Mouse (Mus musculus): ENCODE measurements around the gene Hoxb6. TPM values are rescaled to one million over a fixed set of nuclear protein-coding genes. Genes with fewer than 3 reads are reported as not detected.

Gene Hoxb6
- polyA plus RNA-seq, 1 experiment from 2014 or later: not detected

GRCm38 (mm10) chr11:96287411-96287810, 4.9 kb upstream of the Hoxb6 start:
- Histone ChIP-seq H3K36me3 (no peaks in the 10 kb centered on the region), H3K4me2 (no peak overlapping the region), H3K27ac (ENCODE audit: poor library complexity, severe bottlenecking) (no peak overlapping the region), H3K4me3 (0 out of 2 replicates have a peak overlapping the region, but pooled peaks have one; percentile 15), H3K4me1 (replicated peaks) (peaks cover 30% of the 10 kb centered on the region), H3K9me3 (replicated peaks) (no peaks in the 10 kb centered on the region), H3K9ac (no peak overlapping the region), H3K27me3 (replicated peaks) (peaks cover 97% of the 10 kb centered on the region)
- ATAC-seq (ENCODE audit: insufficient number of reproducible peaks, low FRiP score): no peak
- 2% methylated on average over 9 of the region's 9 CpGs for WGBS

GRCm38 (mm10) chr11:96288455-96289221, 3.6 kb upstream of the Hoxb6 start:
- no peaks in the 10 kb centered on the region for H3K9me3 ChIP-seq (replicated peaks)
- no peaks in the 10 kb centered on the region for H3K36me3 ChIP-seq
- H3K4me1 ChIP-seq (replicated peaks): peaks cover 30% of the 10 kb centered on the region
- ATAC-seq (ENCODE audit: insufficient number of reproducible peaks, low FRiP score): no peak
- 8% methylated on average over 1 of the region's 1 CpGs for WGBS
- H3K27me3 ChIP-seq (replicated peaks): peaks cover 97% of the 10 kb centered on the region
- H3K9ac ChIP-seq: no peak overlapping the region
- no peak overlapping the region for H3K27ac ChIP-seq (ENCODE audit: poor library complexity, severe bottlenecking)
- H3K4me2 ChIP-seq: no peak overlapping the region
- H3K4me3 ChIP-seq: no peak overlapping the region

- 3% methylated on average over 21 of the region's 21 CpGs for WGBS
- Histone ChIP-seq H3K27ac (ENCODE audit: poor library complexity, severe bottlenecking) (no peak overlapping the region), H3K36me3 (no peaks in the 10 kb centered on the region), H3K27me3 (replicated peaks) (peaks cover 97% of the 10 kb centered on the region), H3K9ac (no peak overlapping the region), H3K4me1 (replicated peaks) (peaks cover 23% of the 10 kb centered on the region), H3K4me3 (no peak overlapping the region), H3K4me2 (no peak overlapping the region), H3K9me3 (replicated peaks) (no peaks in the 10 kb centered on the region)
- no peak for ATAC-seq (ENCODE audit: insufficient number of reproducible peaks, low FRiP score)
These were observed 3.0 kb upstream of the Hoxb6 start for GRCm38 (mm10) chr11:96289293-96289692.

- peaks cover 97% of the 10 kb centered on the region for H3K27me3 ChIP-seq (replicated peaks)
- no peak overlapping the region for H3K27ac ChIP-seq (ENCODE audit: poor library complexity, severe bottlenecking)
- H3K9me3 ChIP-seq (replicated peaks): no peaks in the 10 kb centered on the region
- peaks cover 20% of the 10 kb centered on the region for H3K4me1 ChIP-seq (replicated peaks)
- ATAC-seq (ENCODE audit: insufficient number of reproducible peaks, low FRiP score): no peak
- H3K9ac ChIP-seq: no peak overlapping the region
- no peak overlapping the region for H3K4me3 ChIP-seq
- no peaks in the 10 kb centered on the region for H3K36me3 ChIP-seq
- 10% methylated on average over 6 of the region's 6 CpGs for WGBS
- H3K4me2 ChIP-seq: no peak overlapping the region
These were observed 2.4 kb upstream of the Hoxb6 start for GRCm38 (mm10) chr11:96289837-96290236.

GRCm38 (mm10) chr11:96290705-96291355, 1.4 kb upstream of the Hoxb6 start:
- H3K27ac ChIP-seq (ENCODE audit: poor library complexity, severe bottlenecking): no peak overlapping the region
- H3K4me2 ChIP-seq: no peak overlapping the region
- no peak overlapping the region for H3K9ac ChIP-seq
- no peak for ATAC-seq (ENCODE audit: insufficient number of reproducible peaks, low FRiP score)
- peaks cover 17% of the 10 kb centered on the region for H3K4me1 ChIP-seq (replicated peaks)
- H3K4me3 ChIP-seq: no peak overlapping the region
- peaks cover 96% of the 10 kb centered on the region for H3K27me3 ChIP-seq (replicated peaks)
- 5% methylated on average over 17 of the region's 17 CpGs for WGBS
- H3K36me3 ChIP-seq: no peaks in the 10 kb centered on the region
- no peaks in the 10 kb centered on the region for H3K9me3 ChIP-seq (replicated peaks)

- 0 out of 2 replicates have a peak, but pooled peaks cover 4% of the 10 kb centered on the region for H3K4me1 ChIP-seq (replicated peaks)
- no peak overlapping the region for H3K4me2 ChIP-seq
- no peaks in the 10 kb centered on the region for H3K36me3 ChIP-seq
- H3K9me3 ChIP-seq (replicated peaks): no peaks in the 10 kb centered on the region
- no peak overlapping the region for H3K9ac ChIP-seq
- H3K4me3 ChIP-seq: no peak overlapping the region
- peaks cover 96% of the 10 kb centered on the region for H3K27me3 ChIP-seq (replicated peaks)
- H3K27ac ChIP-seq (ENCODE audit: poor library complexity, severe bottlenecking): no peak overlapping the region
- WGBS: under 1% methylated on average over 12 of the region's 12 CpGs
- ATAC-seq (ENCODE audit: insufficient number of reproducible peaks, low FRiP score): no peak
These were observed 457 bp downstream of the Hoxb6 start for GRCm38 (mm10) chr11:96292565-96293301.

- Histone ChIP-seq H3K27me3 (replicated peaks) (peaks cover 96% of the 10 kb centered on the region), H3K9ac (no peak overlapping the region), H3K9me3 (replicated peaks) (no peaks in the 10 kb centered on the region), H3K27ac (ENCODE audit: poor library complexity, severe bottlenecking) (no peak overlapping the region), H3K4me2 (no peak overlapping the region), H3K36me3 (no peaks in the 10 kb centered on the region), H3K4me3 (no peak overlapping the region), H3K4me1 (replicated peaks) (0 out of 2 replicates have a peak, but pooled peaks cover 4% of the 10 kb centered on the region)
- no peak for ATAC-seq (ENCODE audit: insufficient number of reproducible peaks, low FRiP score)
- under 1% methylated on average over 22 of the region's 22 CpGs for WGBS
These were observed 1.1 kb downstream of the Hoxb6 start for GRCm38 (mm10) chr11:96293302-96293921.

- H3K9me3 ChIP-seq (replicated peaks): no peaks in the 10 kb centered on the region
- no peak overlapping the region for H3K4me3 ChIP-seq
- no peak overlapping the region for H3K4me2 ChIP-seq
- 0 out of 2 replicates have a peak, but pooled peaks have one; percentile 29 for ATAC-seq (ENCODE audit: insufficient number of reproducible peaks, low FRiP score)
- no peak overlapping the region for H3K9ac ChIP-seq
- H3K27me3 ChIP-seq (replicated peaks): peaks cover 96% of the 10 kb centered on the region
- H3K36me3 ChIP-seq: no peaks in the 10 kb centered on the region
- peaks cover 10% of the 10 kb centered on the region for H3K4me1 ChIP-seq (replicated peaks)
- no peak overlapping the region for H3K27ac ChIP-seq (ENCODE audit: poor library complexity, severe bottlenecking)
- 1% methylated on average over 32 of the region's 32 CpGs for WGBS
These were observed 2.2 kb downstream of the Hoxb6 start for GRCm38 (mm10) chr11:96294245-96295091.

GRCm38 (mm10) chr11:96295092-96295835, 3.0 kb downstream of the Hoxb6 start:
- Histone ChIP-seq H3K9ac (no peak overlapping the region), H3K4me2 (no peak overlapping the region), H3K27me3 (replicated peaks) (peaks cover 96% of the 10 kb centered on the region), H3K36me3 (no peaks in the 10 kb centered on the region), H3K9me3 (replicated peaks) (no peaks in the 10 kb centered on the region), H3K4me1 (replicated peaks) (peaks cover 11% of the 10 kb centered on the region), H3K4me3 (no peak overlapping the region), H3K27ac (ENCODE audit: poor library complexity, severe bottlenecking) (no peak overlapping the region)
- ATAC-seq (ENCODE audit: insufficient number of reproducible peaks, low FRiP score): no peak
- WGBS: under 1% methylated on average over 30 of the region's 30 CpGs

- no peak overlapping the region for H3K9ac ChIP-seq
- no peaks in the 10 kb centered on the region for H3K9me3 ChIP-seq (replicated peaks)
- no peak for ATAC-seq (ENCODE audit: insufficient number of reproducible peaks, low FRiP score)
- H3K36me3 ChIP-seq: no peaks in the 10 kb centered on the region
- H3K4me1 ChIP-seq (replicated peaks): peaks cover 18% of the 10 kb centered on the region
- H3K27ac ChIP-seq (ENCODE audit: poor library complexity, severe bottlenecking): no peak overlapping the region
- peaks cover 99% of the 10 kb centered on the region for H3K27me3 ChIP-seq (replicated peaks)
- WGBS: 8% methylated on average over 2 of the region's 2 CpGs
- H3K4me2 ChIP-seq: no peak overlapping the region
- no peak overlapping the region for H3K4me3 ChIP-seq
These were observed 4.7 kb downstream of the Hoxb6 start for GRCm38 (mm10) chr11:96296997-96297396.

Measured in heart, embryonic 12.5 days (tissue).